Mouse (Mus musculus) forebrain, embryonic 11.5 days (tissue): ENCODE measurements around the gene Nemp2. TPM values are rescaled to one million over a fixed set of nuclear protein-coding genes. Genes with fewer than 3 reads are reported as not detected.

Experiments used
- ATAC-seq: fragments of 200-750 bp; cut with Nextera tagmentation; replicated peaks from 2 replicates; pipeline ENCODE4 v1.8.0; 2017; ENCODE audit warnings: moderate TSS enrichment; ENCODE audit not compliant: low FRiP score
- DNase-seq: peaks from one replicate; pipeline ENCODE4 v3.0.0-alpha.2; 2017; ENCODE audit warnings: low spot score
- H3K27ac ChIP-seq: fragments of 300-500 bp; sonication (generic); 2 replicates; pipeline ENCODE4 v1.5.1; 2014; ENCODE audit warnings: low read depth, low read length
- H3K27me3 ChIP-seq: fragments of 300-500 bp; sonication (generic); 2 replicates; pipeline ENCODE4 v1.6.1; 2014; ENCODE audit warnings: mild to moderate bottlenecking, low read length, mixed read lengths; ENCODE audit not compliant: control insufficient read depth, insufficient read depth
- H3K36me3 ChIP-seq: fragments of 300-500 bp; sonication (generic); 2 replicates; pipeline ENCODE4 v1.6.1; 2014; ENCODE audit warnings: mild to moderate bottlenecking, low read length, moderate library complexity, mixed read lengths; ENCODE audit not compliant: control insufficient read depth, insufficient read depth
- H3K4me1 ChIP-seq: fragments of 300-500 bp; sonication (generic); replicated peaks from 2 replicates; pipeline ENCODE4 v1.6.1; 2014; ENCODE audit warnings: low read length, mixed read lengths; ENCODE audit not compliant: control insufficient read depth, insufficient read depth
- H3K4me2 ChIP-seq: fragments of 300-500 bp; sonication (generic); 2 replicates; pipeline ENCODE4 v1.6.1; 2014; ENCODE audit warnings: low read depth, mild to moderate bottlenecking, low read length, moderate library complexity, mixed read lengths; ENCODE audit not compliant: severe bottlenecking
- H3K4me3 ChIP-seq: fragments of 300-500 bp; sonication (generic); 2 replicates; pipeline ENCODE4 v1.5.1; 2014; ENCODE audit warnings: low read depth, low read length
- H3K9ac ChIP-seq: fragments of 300-500 bp; sonication (generic); 2 replicates; pipeline ENCODE4 v1.6.1; 2014; ENCODE audit warnings: low read length
- H3K9me3 ChIP-seq: fragments of 300-500 bp; sonication (generic); 2 replicates; pipeline ENCODE4 v1.6.1; 2016; ENCODE audit warnings: low read length, mixed read lengths; ENCODE audit not compliant: control insufficient read depth
- WGBS: fragments of 180-500 bp; shearing (Covaris S2); extraction: QIAGEN DNeasy Blood & Tissue Kit; methylation state at CpG from one replicate; pipeline ENCODE4 v1.1.7; 2014; 5-methylcytosine and 5-hydroxymethylcytosine counted together
- polyA plus RNA-seq: library from polyadenylated mRNA; unstranded; fragments of >200 nt; fragmentation: Nextera tagmentation; extraction: Ambion mirVana; gene quantifications from 2 replicates; pipeline ENCODE4 v1.2.1, GENCODE M21; 2014

The Nemp2 gene
- polyA plus RNA-seq, 1 experiment from 2014 or later, result 14.5 TPM

DNA sequence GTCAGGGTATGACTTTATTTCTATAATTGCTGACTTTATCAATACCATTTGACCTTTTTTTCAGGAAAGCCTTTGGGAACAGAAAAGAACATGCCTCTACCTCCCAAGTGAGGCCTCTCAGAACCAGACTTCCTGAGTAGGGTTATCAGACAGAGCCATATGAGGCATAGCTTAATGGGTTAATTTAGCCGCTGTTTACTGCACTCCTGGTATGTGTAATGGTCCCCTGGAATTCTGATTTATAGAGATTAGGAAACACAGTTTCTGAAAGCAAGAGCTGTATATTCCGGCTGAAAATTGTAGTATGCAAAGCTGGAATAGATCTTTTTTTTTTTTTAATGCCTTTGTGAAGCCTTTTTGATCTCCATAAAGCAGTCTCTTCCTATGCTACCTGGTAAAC, 29.8 kb downstream of the Nemp2 start:
- Histone ChIP-seq H3K27me3 (no peaks in the 10 kb centered on the region), H3K27ac (no peak overlapping the region), H3K36me3 (no peaks in the 10 kb centered on the region), H3K4me2 (no peak overlapping the region), H3K4me3 (no peak overlapping the region), H3K9me3 (no peaks in the 10 kb centered on the region), H3K4me1 (no peaks in the 10 kb centered on the region), H3K9ac (no peak overlapping the region)
- DNase-seq (no peak), ATAC-seq (no peak)
- 92% methylated on average over 2 of the region's 2 CpGs for WGBS

DNA sequence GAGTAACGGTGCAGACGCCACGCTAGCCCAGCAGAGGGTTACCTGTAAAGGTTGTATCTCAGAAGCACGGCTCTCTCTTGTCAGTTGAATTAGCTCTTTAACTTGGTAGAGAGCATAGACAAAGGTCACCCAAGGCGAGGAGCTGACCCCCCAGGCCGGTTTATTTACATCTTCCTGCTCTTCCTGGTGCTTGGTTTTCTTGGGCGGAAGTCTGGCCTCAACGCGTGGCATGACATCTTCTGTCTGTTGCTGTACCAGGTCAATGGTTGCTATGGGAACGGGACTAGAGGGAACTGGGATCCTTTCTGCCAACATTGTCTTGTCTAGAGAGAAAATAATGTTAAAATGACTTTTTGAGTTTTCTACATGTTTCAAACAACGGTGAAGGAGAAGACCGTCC, 30.3 kb downstream of the Nemp2 start:
- Histone ChIP-seq H3K9ac (no peak overlapping the region), H3K4me2 (no peak overlapping the region), H3K4me1 (no peaks in the 10 kb centered on the region), H3K27me3 (no peaks in the 10 kb centered on the region), H3K27ac (no peak overlapping the region), H3K9me3 (no peaks in the 10 kb centered on the region), H3K4me3 (no peak overlapping the region), H3K36me3 (no peaks in the 10 kb centered on the region)
- DNase-seq (no peak), ATAC-seq (no peak)
- WGBS, result 87% methylated on average over 12 of the region's 12 CpGs

DNA sequence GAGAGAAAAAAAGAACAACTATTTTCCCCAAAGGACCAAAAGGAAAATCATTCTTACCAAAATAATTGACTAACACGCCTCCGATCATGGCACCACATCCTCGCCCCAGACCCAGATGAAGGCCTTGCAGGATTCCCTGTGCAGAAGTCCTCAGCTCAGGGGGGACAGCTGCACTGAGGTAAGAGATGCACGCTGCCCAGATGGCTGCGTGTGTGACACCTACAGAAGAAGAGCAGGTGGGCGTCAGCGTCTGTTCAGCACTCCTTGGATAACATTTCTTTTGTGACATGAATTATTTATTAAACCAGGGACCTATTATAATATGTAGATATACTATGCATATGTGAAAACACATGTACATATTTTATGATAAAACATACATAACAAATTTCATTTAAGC, 32.7 kb downstream of the Nemp2 start:
- H3K27ac ChIP-seq, result no peak overlapping the region
- H3K4me3 ChIP-seq, result no peak overlapping the region
- no peak overlapping the region for H3K9ac ChIP-seq
- ATAC-seq, result no peak
- DNase-seq, result no peak
- H3K4me1 ChIP-seq, result no peaks in the 10 kb centered on the region
- no peaks in the 10 kb centered on the region for H3K36me3 ChIP-seq
- no peak overlapping the region for H3K4me2 ChIP-seq
- H3K9me3 ChIP-seq, result no peaks in the 10 kb centered on the region
- 95% methylated on average over 7 of the region's 7 CpGs for whole genome bisulfite sequencing
- H3K27me3 ChIP-seq, result no peaks in the 10 kb centered on the region

DNA sequence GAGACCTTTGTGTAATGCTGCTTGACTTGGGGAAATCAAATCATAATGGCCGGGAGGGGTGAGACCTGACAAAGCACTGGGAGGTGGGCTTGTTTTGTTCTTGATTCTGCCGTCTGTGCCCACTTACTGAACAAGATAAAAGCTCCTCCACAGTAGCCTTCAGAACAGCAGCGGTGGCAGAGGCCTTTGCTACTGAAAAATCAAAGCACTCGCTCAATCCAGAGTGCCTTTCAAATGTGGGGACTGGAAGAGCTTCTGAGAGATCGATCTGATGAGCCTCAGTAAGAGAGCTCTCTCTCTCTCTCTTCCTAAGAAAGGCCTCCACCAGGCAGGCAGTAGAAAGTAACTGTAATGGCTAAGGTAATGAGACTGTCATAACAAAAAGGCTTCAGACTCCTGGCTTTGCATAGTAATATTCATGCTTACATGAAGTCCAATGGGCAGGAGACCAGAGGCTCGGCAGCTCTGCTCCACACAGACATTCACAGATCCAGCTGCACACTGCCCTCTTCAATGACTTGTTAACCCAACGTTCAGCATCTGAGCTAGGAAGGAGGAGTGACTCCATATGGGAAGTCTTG, 38.3 kb downstream of the Nemp2 start:
- peaks cover 4% of the 10 kb centered on the region; the same call in 1 of the 2 replicates for H3K4me1 ChIP-seq
- H3K9me3 ChIP-seq, result no peaks in the 10 kb centered on the region
- H3K4me3 ChIP-seq, result no peak overlapping the region
- no peak overlapping the region for H3K9ac ChIP-seq
- no peak overlapping the region for H3K4me2 ChIP-seq
- no peak for ATAC-seq
- DNase-seq, result no peak
- 31% methylated on average over 7 of the region's 7 CpGs for WGBS
- H3K36me3 ChIP-seq, result no peaks in the 10 kb centered on the region
- H3K27me3 ChIP-seq, result no peaks in the 10 kb centered on the region
- no peak overlapping the region for H3K27ac ChIP-seq

DNA sequence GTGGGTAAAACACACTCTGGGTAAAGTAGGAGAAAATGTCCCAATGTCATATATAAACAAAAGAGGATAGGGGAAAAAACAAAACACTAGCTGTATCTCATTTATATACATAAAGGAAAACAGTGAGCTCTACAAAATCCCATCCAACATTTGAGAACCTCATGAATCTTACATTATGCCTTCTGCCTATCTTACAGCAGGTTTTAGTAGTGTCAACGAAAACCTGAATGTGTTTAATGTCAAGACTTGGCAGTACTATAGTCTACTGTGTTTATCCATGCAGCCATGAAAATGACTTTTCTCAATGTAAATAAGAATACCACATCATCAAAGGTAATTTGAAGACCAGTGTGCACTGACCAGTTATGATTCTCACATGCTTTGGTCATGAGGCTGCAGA, 39.4 kb downstream of the Nemp2 start:
- H3K9ac ChIP-seq, result no peak overlapping the region

DNA sequence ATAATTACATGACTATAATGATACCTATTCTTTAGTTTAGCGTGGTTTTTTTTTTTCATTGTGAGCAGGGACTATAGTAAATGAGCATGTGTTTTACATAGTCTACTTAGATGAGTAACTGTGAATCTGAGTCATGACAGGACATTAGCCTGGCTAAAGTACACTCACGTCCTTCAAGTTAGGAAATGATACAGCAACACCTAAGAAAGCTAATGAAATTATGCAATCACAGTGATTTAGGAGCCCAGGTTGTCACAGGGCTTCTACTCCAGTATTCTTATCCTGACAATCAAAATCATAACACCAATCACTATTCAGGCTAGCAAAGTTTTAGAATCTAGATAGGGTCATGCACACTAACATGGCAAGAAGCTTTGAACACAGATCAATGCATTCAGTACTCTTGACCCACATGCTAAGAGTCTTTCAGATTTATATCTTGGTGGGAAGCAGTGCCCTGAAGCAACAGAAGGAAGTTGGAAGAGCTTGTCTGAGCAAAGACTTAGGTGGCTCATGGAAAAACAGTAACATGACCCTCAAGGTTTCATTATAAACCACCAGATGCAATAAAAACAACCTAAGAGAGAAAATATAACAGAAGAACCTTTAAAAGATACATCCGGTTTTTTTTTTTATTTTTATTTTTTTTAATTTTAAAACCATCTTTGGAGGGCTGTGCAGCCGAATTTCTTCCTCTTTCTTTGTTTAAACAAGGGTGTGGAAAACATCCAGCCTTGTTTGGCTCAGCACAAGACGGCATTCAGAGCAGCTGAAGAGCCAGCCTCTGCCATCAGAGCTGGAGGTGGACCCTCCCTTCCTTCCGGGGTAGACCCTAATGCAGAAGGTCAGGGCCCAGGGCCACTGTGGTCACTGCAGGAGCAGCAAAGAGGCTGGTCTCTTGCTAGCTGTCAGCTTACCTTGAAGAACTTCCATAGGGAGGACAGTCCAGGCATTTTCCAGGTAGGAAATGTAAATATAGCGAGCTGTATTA, 45.4 kb downstream of the Nemp2 start:
- no peak for ATAC-seq
- H3K9ac ChIP-seq, result no peak overlapping the region

More for the DNA sequence above, 39.4 kb downstream of the Nemp2 start:
- no peak overlapping the region for H3K27ac ChIP-seq
- WGBS, result 86% methylated on average over 1 of the region's 1 CpGs
- no peaks in the 10 kb centered on the region for H3K27me3 ChIP-seq
- DNase-seq (no peak), ATAC-seq (no peak)
- H3K4me2 ChIP-seq, result no peak overlapping the region
- no peaks in the 10 kb centered on the region for H3K36me3 ChIP-seq
- H3K4me3 ChIP-seq, result no peak overlapping the region
- H3K9me3 ChIP-seq, result no peaks in the 10 kb centered on the region
- peaks cover 4% of the 10 kb centered on the region; the same call in 1 of the 2 replicates for H3K4me1 ChIP-seq

DNA sequence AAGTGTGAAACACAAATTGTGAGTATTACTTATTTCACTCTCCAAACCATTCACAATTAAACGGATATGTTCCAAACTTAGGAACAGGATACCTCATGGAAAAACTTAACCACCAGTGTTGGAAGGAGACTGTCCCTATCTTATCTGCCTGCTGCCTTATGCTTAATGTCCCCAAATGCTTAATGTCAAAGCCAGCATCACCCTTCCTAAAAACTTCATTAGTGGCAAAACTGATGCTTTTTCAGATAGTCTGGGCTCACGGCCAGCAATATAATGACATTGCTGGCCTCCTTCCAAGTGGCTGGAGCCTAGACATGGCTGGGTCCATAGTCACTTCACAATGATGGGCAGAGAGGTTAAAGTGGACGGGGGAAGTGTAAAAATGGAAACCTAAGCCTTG, 46.1 kb downstream of the Nemp2 start:
- 76% methylated on average over 3 of the region's 3 CpGs for WGBS
- H3K4me2 ChIP-seq, result no peak overlapping the region

More for the DNA sequence above, 45.4 kb downstream of the Nemp2 start:
- H3K9me3 ChIP-seq, result no peaks in the 10 kb centered on the region
- H3K4me3 ChIP-seq, result no peak overlapping the region
- H3K27me3 ChIP-seq, result no peaks in the 10 kb centered on the region
- no peak for DNase-seq
- no peak overlapping the region for H3K27ac ChIP-seq
- no peaks in the 10 kb centered on the region for H3K36me3 ChIP-seq
- H3K4me2 ChIP-seq, result no peak overlapping the region
- H3K4me1 ChIP-seq, result no peaks in the 10 kb centered on the region
- 79% methylated on average over 7 of the region's 7 CpGs for WGBS

DNA sequence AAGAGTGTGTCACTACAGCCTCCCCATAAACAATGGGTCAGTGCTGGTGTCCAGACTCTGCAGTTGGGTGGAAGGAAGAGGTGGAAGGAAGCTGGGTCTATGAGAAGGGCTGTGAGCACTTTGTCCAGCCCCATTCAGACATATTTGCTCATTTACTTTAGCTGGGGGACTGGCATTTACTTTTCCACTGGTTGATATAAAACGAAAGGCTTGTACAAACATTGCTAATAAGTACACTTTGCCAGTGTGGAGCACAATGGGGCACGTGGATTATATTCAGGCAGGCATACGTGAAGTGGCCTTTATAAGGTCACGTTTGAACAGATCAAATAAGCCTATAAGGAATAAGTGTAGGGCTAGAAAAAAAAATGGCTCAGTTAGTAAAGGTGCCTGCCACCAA, 53.0 kb downstream of the Nemp2 start:
- H3K4me2 ChIP-seq, result no peak overlapping the region
- no peaks in the 10 kb centered on the region for H3K4me1 ChIP-seq
- H3K9me3 ChIP-seq, result no peaks in the 10 kb centered on the region
- no peaks in the 10 kb centered on the region for H3K27me3 ChIP-seq
- WGBS, result 68% methylated on average over 4 of the region's 4 CpGs
- DNase-seq (no peak), ATAC-seq (no peak)
- no peak overlapping the region for H3K4me3 ChIP-seq
- no peak overlapping the region for H3K9ac ChIP-seq
- no peaks in the 10 kb centered on the region for H3K36me3 ChIP-seq
- no peak overlapping the region for H3K27ac ChIP-seq

More for the DNA sequence above, 46.1 kb downstream of the Nemp2 start:
- no peak overlapping the region for H3K27ac ChIP-seq
- no peaks in the 10 kb centered on the region for H3K36me3 ChIP-seq
- ATAC-seq (no peak), DNase-seq (no peak)
- no peak overlapping the region for H3K4me3 ChIP-seq
- no peaks in the 10 kb centered on the region for H3K27me3 ChIP-seq
- no peaks in the 10 kb centered on the region for H3K4me1 ChIP-seq
- no peaks in the 10 kb centered on the region for H3K9me3 ChIP-seq
- H3K9ac ChIP-seq, result no peak overlapping the region
